Mouse (Mus musculus) C2C12 (cell line): ENCODE measurements at regions not wholly inside any gene's neighbourhood (a gene's known extent, or its start where the extent isn't known, plus 50 kb on each side); places are given as distances from the start of the nearest gene placed in this dataset.

ENCODE experiments used
- CEBPB ChIP-seq: IDR thresholded peaks from one replicate; pipeline ENCODE4 v1.6.1; 2011; ENCODE audit warnings: low read depth, mild to moderate bottlenecking, control low read depth, moderate library complexity
- CTCF ChIP-seq: IDR thresholded peaks from one replicate; pipeline ENCODE4 v1.5.1; 2011; ENCODE audit not compliant: control insufficient read depth, insufficient read depth, insufficient read length
- FOSL1 ChIP-seq: IDR thresholded peaks from one replicate; pipeline ENCODE4 v1.8.0; 2011; ENCODE audit warnings: mild to moderate bottlenecking, low read length; ENCODE audit not compliant: poor library complexity, insufficient read depth, severe bottlenecking
- MAX ChIP-seq: IDR thresholded peaks from one replicate; pipeline ENCODE4 v1.6.1; 2011; ENCODE audit warnings: mild to moderate bottlenecking, control low read depth
- MYOD1 ChIP-seq: IDR thresholded peaks from one replicate; pipeline ENCODE4 v1.6.1; 2011; ENCODE audit warnings: low read depth; ENCODE audit not compliant: control insufficient read depth, insufficient read length
- USF1 ChIP-seq: IDR thresholded peaks from one replicate; pipeline ENCODE4 v1.6.1; 2011; ENCODE audit warnings: low read depth, mild to moderate bottlenecking, control low read depth, moderate library complexity

DNA sequence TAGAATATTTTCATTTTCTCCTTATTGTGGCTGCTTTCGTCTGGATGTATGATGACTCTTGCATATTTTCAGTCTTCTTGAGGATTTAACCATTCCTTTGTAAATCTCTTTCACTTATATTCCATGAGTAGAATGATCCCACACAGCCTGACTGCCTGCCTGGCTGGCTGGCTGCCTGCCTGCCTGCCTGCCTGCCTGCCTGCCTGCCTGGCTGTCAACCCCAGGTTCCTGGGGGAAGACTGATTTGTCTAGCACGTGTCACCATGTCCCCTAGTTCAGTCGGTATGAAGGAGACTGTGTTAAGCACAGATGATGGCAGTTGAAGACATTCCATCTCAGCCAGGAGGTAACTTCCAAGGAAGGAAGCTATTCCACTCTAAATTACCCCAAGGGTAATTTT, 370.8 kb downstream of the Nkx6-1 start:
- no peak for TF ChIP-seq CTCF
- no peak for TF ChIP-seq USF1
- no peak for TF ChIP-seq MAX
- TF ChIP-seq MYOD1 = no peak
- no peak for TF ChIP-seq CEBPB
- TF ChIP-seq FOSL1 = no peak
